Mouse (Mus musculus): ENCODE results near the gene Hyal3. TPM values are rescaled to one million over a fixed set of nuclear protein-coding genes. Genes with fewer than 3 reads are reported as not detected.

Gene Hyal3
- polyA plus RNA-seq, 1 experiment from 2014 or later: 1.4 TPM

- no peak for DNase-seq
- 14% methylated on average over 4 of the region's 4 CpGs for WGBS
Observed at GRCm38 (mm10) chr9:107630576-107630975, 50.0 kb downstream of the Hyal3 start.

GRCm38 (mm10) chr9:107631311-107631826 is 50.8 kb downstream of the Hyal3 start:
- H3K4me2 ChIP-seq: peak overlapping the region; percentile 99; the same call in 1 of the 2 replicates
- ATAC-seq (ENCODE audit: insufficient read depth): no peak
- no peak for TF ChIP-seq CTCF (IDR thresholded peaks at IDR 0.05; ENCODE audit: low read depth)
- H3K4me3 ChIP-seq (ENCODE audit: low read depth, low read length): no peak overlapping the region
- H3K27me3 ChIP-seq (ENCODE audit: insufficient read depth, low read length): no peaks in the 10 kb centered on the region
- DNase-seq: no peak
- peaks cover 21% of the 10 kb centered on the region for H3K36me3 ChIP-seq (ENCODE audit: insufficient read depth)
- no peaks in the 10 kb centered on the region for H3K9me3 ChIP-seq (ENCODE audit: low read depth, low read length)
- peak overlapping the region; percentile 93; the same call in 1 of the 2 replicates for H3K27ac ChIP-seq (ENCODE audit: low read depth)
- 0 out of 2 replicates have a peak overlapping the region, but pooled peaks have one; percentile 5 for H3K9ac ChIP-seq
- H3K4me1 ChIP-seq (ENCODE audit: insufficient read depth): peaks cover 51% of the 10 kb centered on the region
- WGBS: 70% methylated on average over 9 of the region's 9 CpGs

More at GRCm38 (mm10) chr9:107630576-107630975, 50.0 kb downstream of the Hyal3 start:
- peak overlapping the region; percentile 14; the same call in 1 of the 2 replicates for H3K9ac ChIP-seq
- H3K4me1 ChIP-seq (ENCODE audit: insufficient read depth): peaks cover 46% of the 10 kb centered on the region
- H3K27me3 ChIP-seq (ENCODE audit: insufficient read depth, low read length): no peaks in the 10 kb centered on the region
- TF ChIP-seq CTCF (IDR thresholded peaks at IDR 0.05; ENCODE audit: low read depth): no peak
- peaks cover 28% of the 10 kb centered on the region for H3K36me3 ChIP-seq (ENCODE audit: insufficient read depth)
- peak overlapping the region; percentile 39 for H3K27ac ChIP-seq (ENCODE audit: low read depth)
- no peak overlapping the region for H3K4me3 ChIP-seq (ENCODE audit: low read depth, low read length)
- H3K9me3 ChIP-seq (ENCODE audit: low read depth, low read length): no peaks in the 10 kb centered on the region
- no peak for ATAC-seq (ENCODE audit: insufficient read depth)
- peak overlapping the region; percentile 48 for H3K4me2 ChIP-seq

DNA sequence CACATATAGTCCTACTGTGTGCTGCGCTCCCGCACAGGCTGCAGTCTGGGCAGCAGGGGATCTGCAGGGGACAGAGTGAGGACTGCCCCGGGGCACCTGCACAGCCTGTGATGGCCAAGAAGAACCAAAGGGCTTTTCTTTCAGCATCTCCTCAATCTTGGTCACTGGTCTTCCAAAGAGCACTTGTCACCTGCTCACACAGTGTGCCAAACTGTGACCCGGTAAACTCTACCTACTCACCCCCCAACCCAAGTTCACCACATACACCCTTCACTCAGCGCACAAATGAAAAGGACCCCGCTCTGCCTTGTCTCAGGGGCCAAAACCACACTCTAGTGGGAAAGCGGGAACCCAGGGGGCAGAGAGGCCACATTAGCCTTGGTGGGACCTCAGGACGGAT is 51.2 kb downstream of the Hyal3 start:
- Histone ChIP-seq H3K9me3 (ENCODE audit: low read depth, low read length) (no peaks in the 10 kb centered on the region), H3K4me3 (ENCODE audit: low read depth, low read length) (no peak overlapping the region), H3K36me3 (ENCODE audit: insufficient read depth) (peaks cover 21% of the 10 kb centered on the region), H3K4me2 (peak overlapping the region; percentile 99), H3K4me1 (ENCODE audit: insufficient read depth) (peaks cover 50% of the 10 kb centered on the region), H3K27ac (ENCODE audit: low read depth) (peak overlapping the region; percentile 93; the same call in 1 of the 2 replicates), H3K27me3 (ENCODE audit: insufficient read depth, low read length) (no peaks in the 10 kb centered on the region), H3K9ac (peak overlapping the region; percentile 5; the same call in 1 of the 2 replicates)
- DNase-seq: no peak
- ATAC-seq (ENCODE audit: insufficient read depth): no peak
- WGBS: 90% methylated on average over 8 of the region's 8 CpGs
- TF ChIP-seq CTCF (IDR thresholded peaks at IDR 0.05; ENCODE audit: low read depth): no peak

GRCm38 (mm10) chr9:107632478-107632877 is 51.9 kb downstream of the Hyal3 start:
- 58% methylated on average over 6 of the region's 6 CpGs for WGBS
- DNase-seq: no peak
- Histone ChIP-seq H3K4me3 (ENCODE audit: low read depth, low read length) (peak overlapping the region; percentile 85), H3K9ac (peak overlapping the region; percentile 90), H3K27ac (ENCODE audit: low read depth) (peak overlapping the region; percentile 93), H3K9me3 (ENCODE audit: low read depth, low read length) (no peaks in the 10 kb centered on the region), H3K4me1 (ENCODE audit: insufficient read depth) (peaks cover 44% of the 10 kb centered on the region), H3K4me2 (peak overlapping the region; percentile 99), H3K27me3 (ENCODE audit: insufficient read depth, low read length) (no peaks in the 10 kb centered on the region), H3K36me3 (ENCODE audit: insufficient read depth) (peaks cover 20% of the 10 kb centered on the region)
- no peak for ATAC-seq (ENCODE audit: insufficient read depth)
- TF ChIP-seq CTCF (IDR thresholded peaks at IDR 0.05; ENCODE audit: low read depth): no peak

DNA sequence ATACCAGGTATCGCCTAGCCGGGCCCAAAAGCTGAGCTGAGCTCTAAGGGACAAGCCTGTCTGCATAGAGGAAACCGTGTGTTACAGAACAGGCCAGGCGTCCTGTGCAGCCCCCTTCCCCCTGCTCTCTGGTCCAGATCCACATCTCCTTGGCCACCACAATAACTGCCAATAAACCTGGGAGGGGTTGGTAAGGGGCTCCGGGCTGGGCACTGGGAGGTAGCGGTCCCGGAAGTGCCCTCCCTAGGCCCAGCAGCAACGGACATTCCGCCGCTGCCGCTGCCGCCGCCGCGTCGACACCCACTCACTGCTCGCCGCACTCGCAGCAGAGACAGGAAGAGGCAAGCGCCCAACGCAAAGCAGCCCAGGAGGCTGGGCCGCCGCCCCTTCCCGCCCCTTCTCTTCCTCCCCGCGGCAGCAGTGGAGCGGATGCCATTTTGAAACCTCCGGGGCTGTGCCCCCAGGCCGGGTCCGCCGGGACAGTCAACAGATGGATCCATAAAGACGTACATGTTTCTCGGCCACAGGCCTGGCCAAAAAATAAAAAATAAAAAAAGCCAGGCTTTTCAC is 52.6 kb downstream of the Hyal3 start:
- WGBS: 2% methylated on average over 32 of the region's 33 CpGs
- Histone ChIP-seq H3K4me2 (peak overlapping the region; percentile 99), H3K4me3 (ENCODE audit: low read depth, low read length) (peak overlapping the region; percentile 85), H3K27ac (ENCODE audit: low read depth) (peak overlapping the region; percentile 93), H3K36me3 (ENCODE audit: insufficient read depth) (peaks cover 13% of the 10 kb centered on the region; the same call in 1 of the 2 replicates), H3K27me3 (ENCODE audit: insufficient read depth, low read length) (no peaks in the 10 kb centered on the region), H3K4me1 (ENCODE audit: insufficient read depth) (peaks cover 38% of the 10 kb centered on the region), H3K9ac (peak overlapping the region; percentile 90), H3K9me3 (ENCODE audit: low read depth, low read length) (no peaks in the 10 kb centered on the region)
- peak; percentile 38 for ATAC-seq (ENCODE audit: insufficient read depth)
- DNase-seq: peak; percentile 91
- TF ChIP-seq CTCF (IDR thresholded peaks at IDR 0.05; ENCODE audit: low read depth): no peak

GRCm38 (mm10) chr9:107633661-107634405 is 53.2 kb downstream of the Hyal3 start:
- H3K27me3 ChIP-seq (ENCODE audit: insufficient read depth, low read length): no peaks in the 10 kb centered on the region
- H3K4me1 ChIP-seq (ENCODE audit: insufficient read depth): peaks cover 35% of the 10 kb centered on the region

More at GRCm38 (mm10) chr9:107633661-107634405, 53.2 kb downstream of the Hyal3 start:
- TF ChIP-seq CTCF (IDR thresholded peaks at IDR 0.05; ENCODE audit: low read depth): no peak
- Histone ChIP-seq H3K36me3 (ENCODE audit: insufficient read depth) (0 out of 2 replicates have a peak, but pooled peaks cover 9% of the 10 kb centered on the region), H3K4me2 (peak overlapping the region; percentile 99), H3K9ac (peak overlapping the region; percentile 90), H3K4me3 (ENCODE audit: low read depth, low read length) (peak overlapping the region; percentile 85), H3K27ac (ENCODE audit: low read depth) (peak overlapping the region; percentile 93), H3K9me3 (ENCODE audit: low read depth, low read length) (no peaks in the 10 kb centered on the region)
- ATAC-seq (ENCODE audit: insufficient read depth) (peak; percentile 4; the same call in 1 of the 2 replicates), DNase-seq (peak; percentile 29)
- WGBS: 3% methylated on average over 15 of the region's 15 CpGs

All from lung, embryonic 14.5 days (tissue).